Mouse (Mus musculus) heart, adult 10 weeks (tissue): ENCODE measurements around the gene Spata19. TPM values are rescaled to one million over a fixed set of nuclear protein-coding genes. Genes with fewer than 3 reads are reported as not detected.

Experiments
- polyA plus RNA-seq: library from polyadenylated mRNA; stranded (reverse); fragments of 350-450 nt; fragmentation: Illumina TruSeq; extraction: RNeasy Lipid Tissue Mini Kit (QIAGEN cat#74804); gene quantifications from one replicate; pipeline ENCODE4 v1.2.3, GENCODE M21; 2014; ENCODE audit warnings: low read depth, low replicate concordance

Gene Spata19
- not detected for polyA plus RNA-seq

GRCm38 (mm10) chr9:27396500-27396899 lies at the start of gene Spata19:
Gene Spata19, plus strand, starts transcription at chr9:27396800.

Other genes starting within 250 kb of the Spata19 start
- 19.1 TPM for gene Jam3, start 241.4 kb upstream of the Spata19 start, polyA plus RNA-seq
- 2.5 TPM for gene Igsf9b, start 97.6 kb upstream of the Spata19 start, polyA plus RNA-seq